Mouse (Mus musculus) embryo, embryonic 11 days (tissue): ENCODE measurements around the gene Aass.
"Not testable (repeated sequence)": the region's sequence is repeated elsewhere in the genome, so short reads cannot be mapped to it uniquely, and the experiment has no call there.

Source experiments
- DNase-seq: peaks from one replicate; pipeline ENCODE4 v3.0.0-alpha.2; 2015

The Aass gene

DNA sequence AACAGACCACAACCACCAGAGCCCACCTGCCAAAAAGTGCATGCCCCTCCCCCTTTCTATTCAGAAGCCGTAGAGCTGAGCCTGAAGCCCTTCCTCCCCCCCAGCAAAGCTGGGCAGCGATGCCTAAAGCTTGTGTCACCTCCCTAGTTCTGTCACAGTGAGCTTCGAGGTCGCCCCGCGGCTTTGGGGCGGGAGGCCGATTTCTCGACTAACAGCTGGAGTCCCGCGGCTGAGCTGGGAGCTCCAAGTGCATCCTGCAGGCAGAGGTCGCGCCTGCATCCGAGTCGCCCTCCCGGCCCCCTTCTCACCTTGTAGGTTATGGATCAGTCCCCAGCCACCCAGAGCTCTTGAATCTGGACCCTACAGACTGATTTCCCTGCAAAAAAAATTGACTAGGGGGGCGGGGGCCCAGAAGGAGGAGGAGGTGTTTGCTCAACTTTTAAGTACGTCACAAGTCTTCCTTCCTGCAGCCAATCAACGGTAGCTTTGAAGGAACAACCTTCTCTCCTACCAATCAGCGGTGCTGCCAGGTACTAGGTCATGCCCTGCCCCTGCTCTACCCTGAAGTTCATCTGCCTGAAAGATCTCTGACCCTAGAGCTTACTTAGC is at the start of gene Aass:
Gene Aass (minus strand): TSS at position 414 of the 609 bp plus-strand sequence.
- DNase-seq: peak; percentile 64

DNA sequence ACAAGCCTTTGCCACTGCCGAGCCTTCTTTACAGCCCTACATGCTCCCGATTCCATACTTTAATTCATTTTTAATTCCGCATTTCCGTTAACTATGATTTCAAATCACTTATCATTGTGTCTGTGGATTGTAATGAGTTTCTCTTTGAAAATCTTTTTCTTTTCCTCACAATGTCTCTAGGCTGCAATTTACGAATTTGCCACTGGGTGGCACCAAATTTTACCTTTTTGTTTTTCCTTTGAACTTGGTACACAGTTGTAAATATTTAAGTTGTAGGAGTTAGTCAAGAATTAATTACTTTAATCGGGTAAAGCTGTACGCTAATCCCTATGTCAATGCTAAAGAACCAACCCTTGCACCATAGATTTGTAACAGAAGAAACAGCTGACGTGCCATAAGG is 47.3 kb upstream of the Aass start:
- peak; percentile 49 for DNase-seq

DNA sequence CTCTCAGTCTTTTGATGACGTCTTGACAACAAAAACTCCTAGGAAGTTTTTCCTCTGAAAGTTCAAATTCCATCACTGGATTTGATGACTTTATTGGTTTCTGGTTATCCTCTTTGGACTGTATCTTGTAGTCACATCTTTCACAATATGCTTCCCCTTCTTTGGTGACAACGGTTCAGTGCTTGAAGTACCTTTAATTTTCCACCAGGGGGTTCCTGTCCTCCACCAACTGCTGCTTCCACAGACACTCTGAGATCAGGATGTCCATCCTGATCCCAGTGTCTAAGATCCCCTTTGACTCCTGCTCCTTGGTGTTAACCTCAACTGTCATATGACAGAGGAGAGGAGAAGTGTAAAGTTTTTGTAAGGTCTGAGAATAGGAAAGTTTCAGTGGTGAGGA is 31.0 kb upstream of the Aass start:
- DNase-seq: not testable (repeated sequence)

DNA sequence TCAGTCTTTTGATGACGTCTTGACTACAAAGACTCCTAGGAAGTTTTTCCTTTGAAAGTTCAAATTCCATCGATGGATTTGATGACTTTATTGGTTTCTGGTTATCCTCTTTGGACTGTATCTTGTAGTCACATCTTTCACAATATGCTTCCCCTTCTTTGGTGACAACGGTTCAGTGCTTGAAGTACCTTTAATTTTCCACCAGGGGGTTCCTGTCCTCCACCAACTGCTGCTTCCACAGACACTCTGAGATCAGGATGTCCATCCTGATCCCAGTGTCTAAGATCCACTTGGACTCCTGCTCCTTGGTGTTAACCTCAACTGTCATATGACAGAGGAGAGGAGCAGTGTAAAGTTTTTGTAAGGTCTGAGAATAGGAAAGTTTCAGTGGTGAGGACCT is 23.6 kb upstream of the Aass start:
- not testable (repeated sequence) for DNase-seq

DNA sequence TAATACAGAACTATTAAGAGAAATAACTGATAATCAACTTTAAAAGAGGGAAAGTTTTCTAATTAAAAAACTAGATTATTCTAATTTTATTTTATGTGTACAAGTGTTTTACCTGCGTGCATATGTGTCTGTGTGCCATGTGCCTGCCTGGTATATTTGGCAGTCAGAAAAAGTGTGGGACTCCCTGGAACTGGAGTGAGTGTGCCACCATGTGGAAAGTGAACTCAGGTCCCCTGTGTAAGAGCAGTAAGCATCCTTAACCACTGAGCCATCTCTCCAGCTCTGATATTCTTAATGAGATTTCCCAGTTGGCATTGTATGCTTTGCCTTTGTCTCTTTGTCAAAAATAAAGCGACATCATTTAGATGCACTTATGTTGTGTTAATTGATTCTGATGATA is 20.3 kb upstream of the Aass start:
- DNase-seq: no peak

DNA sequence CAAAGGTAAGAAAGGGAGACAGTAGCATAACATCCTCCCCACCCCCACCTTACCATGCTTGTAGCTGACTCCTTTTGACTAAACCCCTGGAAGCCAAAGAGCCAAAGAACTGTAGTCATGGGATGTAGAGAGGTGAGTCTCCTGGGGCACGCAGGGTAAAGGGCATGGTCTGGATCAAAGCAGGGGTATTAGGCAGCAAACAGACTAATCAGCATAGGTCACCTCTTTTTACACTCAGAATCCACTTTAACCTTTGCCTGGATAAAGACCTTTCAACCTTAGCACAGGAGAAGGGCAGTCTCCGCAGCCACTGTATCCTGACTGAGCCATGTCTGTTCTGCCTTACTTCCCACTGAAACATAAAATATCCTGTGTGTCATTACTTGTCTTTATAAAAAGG is 14.4 kb upstream of the Aass start:
- no peak for DNase-seq

DNA sequence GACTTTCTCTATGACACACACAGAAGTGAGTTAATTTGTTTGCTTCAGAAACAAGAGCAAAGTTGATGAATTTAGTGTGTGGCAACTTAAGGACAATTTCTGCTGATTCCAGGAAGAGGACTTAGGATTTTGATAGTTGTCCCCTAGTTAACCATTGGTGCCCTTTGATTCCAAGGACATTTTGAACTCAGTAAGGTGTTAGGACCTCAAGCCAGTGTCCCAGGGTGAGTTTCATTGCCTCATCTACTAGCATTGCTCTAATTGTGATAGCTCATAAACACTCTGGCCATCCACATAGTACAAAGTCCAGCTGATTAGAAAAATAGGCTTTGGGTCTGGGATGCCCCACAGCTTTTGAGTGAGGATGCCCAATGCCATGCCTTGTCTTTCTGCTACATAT is 11.2 kb upstream of the Aass start:
- no peak for DNase-seq

DNA sequence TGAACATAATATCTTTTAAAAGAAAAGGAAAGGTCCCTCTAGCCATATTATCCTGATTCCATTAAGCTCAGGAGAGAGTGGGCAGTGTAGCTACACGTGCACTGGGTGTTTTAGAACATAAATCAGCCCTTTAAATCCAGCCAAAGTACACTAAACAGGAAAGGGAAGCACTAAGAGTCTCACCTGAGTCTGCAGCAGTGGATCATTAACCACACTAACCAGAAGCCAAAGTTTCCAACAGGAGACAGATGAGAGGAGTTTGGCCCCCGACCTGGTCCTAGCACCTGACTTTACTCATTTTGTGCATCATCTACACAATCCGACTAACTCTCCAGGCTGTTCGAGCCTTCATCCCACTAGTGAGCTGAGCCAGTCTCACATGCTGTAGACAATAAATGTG is 1.8 kb downstream of the Aass start:
- DNase-seq: no peak

DNA sequence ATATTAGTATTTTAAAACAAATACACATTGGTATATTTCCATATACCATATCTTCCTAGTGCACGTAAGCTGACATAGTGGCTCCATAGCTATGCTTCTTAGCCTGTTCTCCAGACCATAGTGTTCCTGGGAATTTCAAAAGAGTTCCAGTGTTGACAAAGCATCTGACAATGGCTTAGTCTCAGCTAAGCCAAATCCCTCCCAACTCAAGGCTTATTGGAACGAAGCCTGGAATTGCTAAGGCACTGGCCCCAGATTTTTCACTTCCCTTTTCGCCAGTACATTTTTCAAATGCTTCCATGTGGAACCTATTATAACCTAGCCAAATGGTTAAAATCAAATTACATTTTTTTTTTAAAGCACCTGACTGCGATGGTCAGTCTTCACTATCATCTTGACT is 3.6 kb downstream of the Aass start:
- DNase-seq: no peak

DNA sequence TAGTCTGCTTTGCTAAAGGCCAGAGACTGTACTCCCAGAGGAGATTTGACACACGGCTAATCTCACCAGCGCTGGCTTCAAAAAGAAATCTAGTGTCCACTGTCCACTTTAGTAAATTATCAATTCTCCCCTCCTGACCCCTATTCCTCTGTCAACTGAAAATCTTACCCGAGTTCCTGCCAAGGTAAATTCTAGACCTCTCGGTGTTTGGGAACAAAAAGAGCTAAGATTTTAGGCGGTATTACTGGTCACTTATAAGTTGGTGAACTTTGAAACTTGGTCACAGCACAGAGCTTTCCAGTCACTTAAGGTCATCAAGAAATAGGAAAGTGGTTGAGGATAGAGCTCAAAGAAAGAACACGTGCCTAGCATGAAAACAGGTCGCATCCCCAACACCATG is 6.1 kb downstream of the Aass start:
- no peak for DNase-seq

DNA sequence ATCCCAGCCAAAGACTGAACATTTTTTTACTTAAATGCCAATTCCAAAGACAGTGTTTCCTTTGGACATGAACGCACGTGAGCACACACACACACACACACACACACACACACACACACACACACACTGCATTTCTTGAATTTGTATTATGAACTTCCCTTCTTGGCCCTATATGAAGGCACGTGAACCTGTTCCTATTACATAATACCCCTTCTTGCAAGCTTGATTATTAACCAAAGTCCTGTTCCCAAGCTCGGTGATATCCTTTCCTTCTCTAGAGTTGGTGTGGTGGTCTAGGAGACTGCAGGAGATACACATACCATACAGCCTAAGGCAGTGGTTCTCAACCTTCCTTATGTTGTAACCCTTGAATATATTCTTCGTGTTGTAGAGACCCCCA is 7.0 kb downstream of the Aass start:
- DNase-seq: no peak

DNA sequence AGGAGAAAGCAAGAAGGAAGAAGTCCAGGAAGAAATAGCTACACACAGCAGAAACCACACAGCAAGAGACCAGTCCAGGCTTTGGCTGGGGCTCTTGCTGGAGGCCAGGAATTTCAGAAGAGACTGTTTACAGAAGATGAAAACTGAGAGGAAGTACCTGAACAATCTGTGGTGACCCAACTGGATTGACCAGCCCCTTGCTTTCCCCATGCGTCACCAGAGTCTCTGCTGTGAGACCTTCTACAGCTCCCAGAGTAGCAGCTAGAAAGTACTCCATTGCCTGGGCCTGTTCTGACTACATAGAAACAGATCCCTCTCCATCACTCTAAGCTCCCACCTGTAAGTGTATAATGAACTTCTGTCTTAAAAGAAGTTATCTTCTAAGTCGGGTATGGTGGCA is 8.0 kb downstream of the Aass start:
- no peak for DNase-seq

DNA sequence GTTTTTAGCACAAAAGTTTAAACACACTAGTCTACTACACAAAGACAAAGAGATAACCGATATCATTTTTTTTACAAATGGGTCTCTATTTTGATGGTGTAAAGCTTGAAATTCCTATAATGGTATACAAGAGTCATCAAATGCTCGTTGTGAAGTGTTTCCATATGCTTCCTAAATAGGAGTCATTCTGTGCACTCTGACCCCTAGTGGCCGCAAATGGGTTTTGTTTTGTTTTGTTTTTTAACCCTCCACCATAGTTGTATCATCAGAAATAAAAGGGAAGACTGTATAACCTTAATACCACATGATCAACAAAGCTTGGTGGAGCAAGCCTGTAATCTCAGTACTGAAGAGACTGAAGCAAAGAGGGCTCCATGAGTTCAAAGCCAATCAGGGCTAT is 9.9 kb downstream of the Aass start:
- DNase-seq: peak; percentile 41

DNA sequence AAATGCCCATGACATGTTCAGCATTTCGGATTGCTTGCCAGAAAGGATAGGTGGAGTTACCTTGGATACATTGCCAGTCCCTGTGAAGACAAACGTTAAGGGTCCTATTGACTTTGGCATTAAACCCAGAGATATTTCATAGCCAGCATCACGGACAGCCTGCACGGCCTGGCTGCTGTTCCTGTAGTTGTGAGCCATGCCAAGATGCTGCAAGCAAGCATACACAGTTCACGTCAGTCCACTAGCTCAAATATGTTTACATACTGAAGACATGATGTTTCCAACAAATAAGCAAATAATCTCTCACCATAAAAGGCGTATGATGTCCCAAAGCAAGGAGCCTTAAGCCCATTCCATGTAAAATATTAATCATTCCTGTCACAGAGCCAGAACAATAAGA is 18.0 kb downstream of the Aass start:
- no peak for DNase-seq

DNA sequence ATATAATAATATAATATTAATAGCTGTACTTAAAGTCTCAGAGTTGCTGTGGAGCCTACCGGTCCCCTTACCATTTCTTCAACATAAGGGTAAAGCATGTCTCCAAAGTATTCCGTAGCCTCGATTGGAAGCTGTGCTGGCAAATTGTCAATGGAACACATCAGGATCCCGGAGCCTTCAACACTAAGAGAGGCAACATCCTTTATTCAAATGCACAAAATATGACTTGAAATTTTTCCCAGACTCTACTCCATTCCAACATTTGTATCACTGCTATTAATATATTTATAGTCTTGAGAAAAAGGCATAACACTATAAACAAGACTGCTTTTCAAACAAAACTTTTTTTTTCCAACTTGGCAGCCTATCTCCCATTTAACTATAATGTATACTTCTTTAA is 25.7 kb downstream of the Aass start:
- DNase-seq: no peak

DNA sequence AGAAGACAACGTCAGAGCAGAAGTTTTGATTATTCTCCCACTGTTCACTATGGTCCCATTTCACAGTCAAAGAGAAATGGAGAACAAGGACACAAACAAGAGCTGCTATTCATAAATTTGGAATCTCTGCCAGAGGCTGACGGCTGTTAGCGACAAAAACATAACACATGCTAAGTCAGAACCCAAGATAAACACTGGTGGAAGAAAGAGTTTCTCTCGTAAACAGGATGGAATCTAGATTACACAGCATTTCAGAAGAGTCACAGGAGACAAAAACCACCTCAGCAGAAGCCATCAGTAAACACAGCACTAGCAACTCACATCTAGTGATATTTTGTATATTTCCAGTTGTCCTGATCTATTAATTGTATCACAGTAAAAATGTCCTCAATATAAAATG is 26.4 kb downstream of the Aass start:
- no peak for DNase-seq

DNA sequence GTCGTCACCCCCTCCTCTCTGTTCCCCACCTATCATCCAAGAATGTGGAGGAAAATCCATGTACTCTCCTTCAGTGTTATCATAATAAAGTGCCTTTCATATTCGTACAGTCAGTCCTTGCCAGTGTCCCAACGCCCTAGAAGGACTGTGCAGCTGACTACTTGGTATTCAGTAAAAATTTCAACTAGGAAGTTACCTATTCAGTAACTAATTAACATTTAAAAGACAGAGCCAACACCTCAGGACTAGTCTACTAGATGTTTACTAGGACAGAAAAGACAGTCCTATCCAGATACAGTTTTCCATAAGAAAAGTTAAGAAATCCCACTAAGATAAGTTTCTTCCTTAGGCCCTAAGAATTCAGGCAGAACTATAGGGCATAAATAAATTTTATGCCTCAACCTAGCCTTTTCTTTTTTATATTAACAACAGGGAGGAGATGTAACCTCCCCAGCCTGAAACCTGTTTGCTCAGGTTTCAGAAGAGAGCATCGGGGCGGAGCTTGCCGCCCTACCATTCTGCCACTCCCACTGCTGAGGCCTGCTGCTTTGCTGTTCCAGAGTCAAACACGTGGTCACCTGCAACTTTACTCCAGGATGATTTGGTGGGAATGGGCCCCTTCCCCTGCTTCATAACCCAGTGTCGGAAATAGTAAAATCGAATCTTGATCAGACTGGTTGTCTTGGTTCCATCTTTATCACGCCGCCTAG is 42.3 kb downstream of the Aass start:
- DNase-seq: not testable (repeated sequence)

DNA sequence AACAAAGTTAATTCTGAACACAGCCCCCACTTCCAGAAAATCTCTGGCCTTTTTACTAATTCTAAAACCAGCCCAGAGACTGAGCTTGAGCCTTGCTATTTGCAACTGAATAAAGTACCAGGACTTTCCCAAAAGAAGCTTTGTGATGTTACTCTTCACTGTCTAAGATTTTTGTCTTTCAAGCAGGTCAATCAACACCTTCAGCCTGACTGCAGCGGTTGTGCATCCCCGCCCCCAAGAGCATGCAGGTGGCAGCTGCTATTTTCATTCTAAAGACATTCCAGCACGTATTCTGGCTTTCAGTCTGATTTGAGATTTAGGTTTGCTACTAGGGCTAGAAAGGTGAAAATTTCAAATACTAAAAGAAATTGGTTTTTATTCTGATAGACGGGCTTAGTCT is 43.5 kb downstream of the Aass start:
- not testable (repeated sequence) for DNase-seq

DNA sequence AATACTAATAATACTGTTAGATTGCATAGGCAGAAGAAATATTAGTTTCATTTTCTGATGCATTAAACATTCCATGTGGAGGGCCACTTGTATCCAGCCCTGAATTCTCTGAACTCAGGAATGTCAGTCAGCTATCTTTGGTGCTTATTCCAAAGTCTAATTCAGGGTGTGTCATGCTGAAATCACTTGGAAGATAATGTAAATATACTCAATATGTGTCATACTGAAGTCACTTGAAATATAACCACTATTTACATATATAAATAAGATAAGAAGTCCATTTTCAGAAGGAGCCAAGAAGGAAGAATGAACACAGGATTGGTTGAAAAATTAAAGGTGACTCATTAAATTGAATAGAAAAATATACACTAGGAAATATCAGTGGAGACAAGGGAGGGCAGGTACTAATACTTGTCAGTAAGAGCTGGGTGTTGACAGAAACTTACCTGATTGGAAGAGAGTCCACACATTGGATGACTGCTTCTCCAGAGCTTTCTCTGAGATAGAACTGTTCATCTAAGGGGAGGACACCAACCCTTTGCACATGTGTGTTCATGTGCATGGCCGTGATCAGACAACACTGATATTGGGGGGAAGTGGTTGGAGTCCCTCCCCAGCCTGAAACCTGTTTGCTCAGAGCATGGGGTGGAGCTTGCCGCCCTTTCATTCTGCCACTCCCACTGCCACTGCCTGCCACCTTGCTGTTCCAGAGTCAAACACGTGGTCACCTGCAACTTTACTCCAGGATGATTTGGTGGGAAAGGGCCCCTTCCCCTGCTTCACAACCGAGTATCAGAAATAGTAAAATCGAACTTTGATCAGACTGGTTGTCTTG is 48.0 kb downstream of the Aass start:
- DNase-seq: no peak

DNA sequence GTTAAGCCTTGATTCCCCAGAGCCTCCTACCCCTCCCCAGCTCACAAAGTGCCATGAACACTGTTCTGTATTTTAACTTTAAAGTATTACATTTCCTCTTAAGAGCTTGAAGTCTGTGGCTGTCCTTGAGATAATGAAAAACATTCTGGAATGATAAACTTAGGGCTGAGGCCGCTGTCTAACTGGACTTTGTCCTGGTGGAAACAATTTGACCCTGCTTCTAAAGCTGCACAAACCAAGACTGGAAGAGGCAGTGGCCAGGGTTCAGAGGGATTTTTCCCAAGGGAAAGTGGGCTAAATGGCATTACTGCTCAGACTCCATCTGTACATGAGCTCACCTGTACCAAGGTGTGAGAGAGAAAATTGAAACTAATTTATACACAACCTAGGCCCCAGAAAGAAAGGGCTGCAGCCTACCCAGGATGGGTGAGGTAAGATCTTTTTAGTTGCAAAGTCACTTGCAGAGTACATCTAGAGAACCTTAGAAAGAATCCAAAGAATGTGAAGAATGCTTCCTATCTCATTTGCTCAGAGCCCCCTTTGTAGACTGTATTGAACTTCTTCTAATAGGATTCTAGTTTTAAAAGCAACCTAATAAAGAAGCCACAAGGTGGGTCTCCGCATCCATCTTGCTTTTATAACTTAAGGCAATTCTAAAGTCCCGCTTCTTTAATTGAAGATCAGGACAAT is 52.6 kb downstream of the Aass start:
- DNase-seq: peak; percentile 15

DNA sequence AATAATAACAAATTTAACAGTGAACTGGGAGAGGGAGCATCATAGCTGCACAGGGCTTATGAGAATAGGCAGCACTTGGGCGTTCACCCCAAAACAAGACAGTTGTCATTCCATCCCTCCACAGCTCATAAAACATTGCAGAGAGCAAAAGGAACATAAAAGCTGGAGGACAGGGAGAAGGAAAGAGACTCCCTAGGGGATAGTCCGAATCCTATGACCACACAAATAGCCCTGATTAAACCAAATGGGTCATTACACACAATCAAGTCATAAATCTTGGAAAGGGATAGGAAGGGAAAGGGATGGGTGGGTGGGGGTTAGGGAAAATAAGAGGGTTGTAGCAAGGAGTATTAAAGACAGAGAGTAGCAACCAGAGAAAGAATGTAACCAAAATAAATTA is 54.5 kb downstream of the Aass start:
- no peak for DNase-seq

DNA sequence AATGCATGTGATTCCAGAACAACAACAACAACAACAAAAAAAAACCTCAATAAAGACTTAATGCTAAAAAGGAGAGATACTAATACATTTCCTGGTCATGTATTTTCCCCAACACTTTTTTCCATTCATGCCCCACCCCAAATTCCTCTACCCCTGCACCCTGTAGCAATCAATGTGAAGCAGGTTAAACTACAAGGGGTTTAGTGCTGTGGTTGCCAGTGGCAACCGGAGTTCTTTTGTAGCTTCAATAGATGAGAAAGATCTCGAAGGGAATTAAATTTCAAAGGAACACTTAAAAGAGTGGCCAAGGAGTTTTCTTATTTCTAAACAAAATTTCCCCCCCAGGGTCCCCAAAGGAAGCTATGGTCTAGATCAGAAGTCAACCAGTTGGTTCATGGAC is 56.7 kb downstream of the Aass start:
- no peak for DNase-seq

DNA sequence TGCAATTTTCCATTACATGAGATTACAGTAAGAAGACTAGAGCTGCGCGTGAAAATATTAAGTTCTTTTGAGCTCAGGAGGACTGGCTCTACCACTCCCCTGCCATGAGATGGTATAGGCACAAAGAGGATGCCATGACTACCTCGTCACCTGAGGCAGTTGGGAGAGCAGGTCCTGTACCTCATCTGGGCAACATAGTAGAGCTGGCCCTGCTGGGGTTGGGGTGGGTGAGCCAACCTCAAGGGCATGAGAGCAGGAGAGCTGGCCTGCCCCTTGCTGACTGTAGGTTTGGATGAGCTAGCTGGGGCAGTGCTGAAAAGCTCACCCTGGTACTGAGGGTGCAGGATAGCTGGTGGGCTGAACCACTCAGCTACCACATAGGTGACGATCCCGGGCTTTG is 77.1 kb downstream of the Aass start:
- no peak for DNase-seq

DNA sequence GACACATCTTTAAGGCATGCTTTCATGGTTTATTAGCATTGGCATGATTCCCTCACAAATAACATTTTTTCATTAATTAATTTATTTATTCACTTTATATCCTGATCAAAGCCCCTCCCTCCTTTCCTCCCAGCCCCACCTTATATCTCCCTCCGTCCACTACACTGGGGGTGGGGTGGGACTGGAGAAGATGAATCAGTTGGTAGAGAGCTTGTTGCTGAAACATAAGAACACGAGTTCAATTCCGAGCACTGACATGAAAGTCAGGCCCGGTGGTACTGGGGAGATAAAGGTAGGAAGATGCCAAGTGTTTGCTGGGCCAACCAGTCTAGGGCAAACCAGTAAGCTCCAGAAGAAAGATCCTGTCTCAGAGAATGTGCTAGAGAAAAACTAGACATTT is 84.0 kb downstream of the Aass start:
- DNase-seq: no peak
